Mouse (Mus musculus) gastrocnemius, adult 18-20 months (tissue): Measurements from ENCODE around the gene Prrg1. TPM values are rescaled to one million over a fixed set of nuclear protein-coding genes. Genes with fewer than 3 reads are reported as not detected.
"Not testable (repeated sequence)": the region's sequence is repeated elsewhere in the genome, so short reads cannot be mapped to it uniquely, and the experiment has no call there.

ENCODE experiments used
- DNase-seq: peaks from one replicate; pipeline ENCODE4 v3.0.0; 2021; ENCODE audit warnings: low spot score
- long read RNA-seq, 2 experiments: library from polyadenylated mRNA; stranded (forward); transcript quantifications; one replicate each; pipeline ENCODE4 v2.0.0; 2021
- total RNA-seq, 2 experiments: library from RNA; stranded (reverse); gene quantifications; 2 replicates each; pipeline ENCODE4 v1.2.3; 2021

Prrg1 gene
- total RNA-seq, result 1 to 10 TPM; 2.6 to 3.6 TPM
- long read RNA-seq, experiment 1, partial matches to known transcripts, result 0 of 1 reads
- long read RNA-seq, experiment 1, other reads (novel, unspliced or antisense), result 1 of 1 reads
- long read RNA-seq, experiment 2, partial matches to known transcripts, result 1 of 1 reads
- long read RNA-seq, experiment 2, other reads (novel, unspliced or antisense), result 0 of 1 reads

DNA sequence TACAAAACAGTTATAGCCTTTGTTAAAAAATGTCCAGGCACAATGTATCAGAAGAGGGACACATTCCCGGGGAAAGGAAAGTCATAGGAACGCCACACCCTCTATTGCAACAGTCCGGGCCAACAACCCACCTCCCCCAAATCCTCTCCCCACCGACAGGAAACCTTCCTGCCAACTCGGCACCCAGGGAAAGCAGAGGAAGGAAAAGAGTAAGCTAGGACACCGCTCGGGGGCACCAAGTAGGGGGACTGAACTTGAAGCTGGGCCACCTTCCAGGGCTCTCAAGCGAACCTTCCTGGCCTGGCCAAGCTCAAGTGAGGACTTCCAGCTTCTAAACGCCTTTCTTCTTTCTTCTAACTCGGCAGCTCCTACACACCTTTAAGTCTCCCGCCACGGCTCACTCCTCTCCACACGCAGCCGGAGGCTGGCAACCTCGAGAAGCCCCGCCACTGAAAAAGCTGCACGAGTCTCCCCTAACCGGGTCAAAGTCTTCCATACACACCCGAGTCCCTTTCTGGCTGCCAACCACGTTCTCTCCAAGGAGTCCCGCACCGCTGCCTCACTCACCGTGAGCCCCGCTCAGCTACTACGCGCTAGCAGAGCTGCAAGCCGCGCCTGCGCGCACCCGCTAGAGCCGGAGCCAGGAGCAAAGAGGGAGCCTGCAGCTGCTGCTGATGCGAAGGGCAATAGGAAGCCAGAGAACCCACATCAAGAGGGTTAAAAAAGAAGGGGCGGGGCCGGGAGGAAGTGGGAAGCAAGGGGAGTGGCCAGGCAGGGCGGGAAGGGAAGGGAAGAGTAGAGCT is at the start of gene Prrg1:
Gene Prrg1, minus strand, starts transcription at position 695 of the 803 bp plus-strand sequence.
- DNase-seq, result peak; percentile 61

DNA sequence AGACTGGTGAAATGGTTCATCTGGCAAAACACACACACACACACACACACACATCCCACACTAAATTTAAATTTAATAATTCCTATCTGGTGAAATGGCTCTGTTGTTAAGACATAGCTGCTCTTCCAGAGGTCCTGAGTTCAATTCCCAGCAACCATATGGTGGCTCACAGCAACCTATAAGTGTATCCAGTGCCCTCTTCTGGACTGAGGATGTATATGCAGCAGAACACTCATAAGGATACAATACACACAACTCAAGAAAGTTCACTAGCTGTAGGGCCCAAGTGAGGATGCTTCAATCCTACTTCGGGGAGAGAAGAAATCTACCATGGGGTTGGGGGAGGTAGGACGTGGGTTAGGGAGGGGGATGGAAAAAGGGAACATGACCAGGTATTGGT is 22.1 kb upstream of the Prrg1 start:
- DNase-seq, result no peak

DNA sequence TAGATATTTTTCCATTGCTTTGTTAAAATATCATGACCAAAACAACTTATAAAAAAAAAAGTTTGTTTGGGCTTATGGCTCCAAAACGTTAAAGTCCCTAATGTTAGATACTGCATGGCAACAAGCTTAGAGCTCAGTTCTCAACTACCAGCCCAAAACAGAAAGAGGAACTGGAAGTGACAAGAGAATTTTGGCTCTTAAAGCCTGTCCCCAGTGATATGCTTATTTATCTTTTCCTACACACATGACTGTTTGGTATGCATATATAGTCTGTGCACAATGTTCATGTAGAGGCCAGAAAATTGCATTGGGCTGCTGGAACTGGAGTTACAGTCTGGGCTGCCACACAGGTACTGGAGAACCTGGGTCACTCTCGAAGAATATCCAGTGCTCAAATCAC is 9.4 kb upstream of the Prrg1 start:
- no peak for DNase-seq

DNA sequence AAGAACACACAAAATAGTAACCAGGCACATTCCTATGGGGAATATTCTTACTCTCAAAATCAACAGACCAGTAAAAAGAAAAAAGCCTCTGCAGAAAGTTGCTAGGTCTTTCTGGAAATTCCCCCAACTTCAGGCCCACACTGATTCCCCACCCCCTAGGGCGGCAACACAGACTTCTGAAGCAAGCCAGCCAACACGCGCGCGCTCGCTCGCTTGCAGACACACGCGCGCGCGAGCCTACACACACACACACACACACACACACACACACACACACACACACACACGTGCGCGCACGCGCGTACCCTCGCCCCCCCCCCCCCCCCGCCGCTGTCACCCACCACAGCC is 868 bp downstream of the Prrg1 start:
- peak; percentile 27 for DNase-seq

- no peak for DNase-seq
Observed at GRCm38 (mm10) chrX:78563451-78563850, 20.2 kb downstream of the Prrg1 start.

DNA sequence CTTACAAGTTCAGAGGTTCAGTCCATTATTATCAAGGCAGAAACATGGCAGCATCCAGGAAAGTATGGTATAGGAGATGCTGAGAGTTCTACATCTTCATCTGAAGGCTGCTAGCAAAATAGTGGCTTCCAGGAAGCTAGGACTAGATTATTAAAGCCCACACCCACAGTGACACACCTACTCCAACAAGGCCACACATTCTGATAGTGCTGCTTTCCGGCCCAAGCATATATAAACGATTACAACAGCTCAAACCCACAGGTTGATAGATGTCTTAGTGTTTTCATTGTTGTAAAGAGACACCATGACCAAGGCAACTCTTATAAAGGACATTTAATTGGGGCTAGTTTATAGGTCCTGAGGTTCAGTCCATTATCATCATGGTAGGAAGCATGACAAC is 30.3 kb downstream of the Prrg1 start:
- no peak for DNase-seq

GRCm38 (mm10) chrX:78552704-78553103 is 31.0 kb downstream of the Prrg1 start:
- no peak for DNase-seq

DNA sequence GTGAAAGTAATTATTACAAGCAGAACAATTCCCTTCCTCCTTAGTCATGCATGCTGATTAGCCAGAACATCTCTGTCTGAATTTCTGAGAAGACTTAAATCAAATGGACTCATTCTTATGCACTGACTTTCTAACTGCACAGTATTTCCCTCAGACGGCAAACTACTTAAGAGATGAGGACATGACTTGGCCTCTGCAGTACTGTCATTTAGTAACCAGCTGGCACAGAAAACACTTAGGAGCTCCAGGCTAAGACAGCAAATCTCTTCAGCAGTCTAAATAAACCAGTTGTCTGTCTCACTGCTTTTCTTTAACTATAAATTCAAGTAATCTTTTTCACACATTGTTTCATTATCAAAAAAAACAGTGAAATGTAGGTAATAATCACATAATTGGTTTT is 36.0 kb downstream of the Prrg1 start:
- DNase-seq, result peak; percentile 35

DNA sequence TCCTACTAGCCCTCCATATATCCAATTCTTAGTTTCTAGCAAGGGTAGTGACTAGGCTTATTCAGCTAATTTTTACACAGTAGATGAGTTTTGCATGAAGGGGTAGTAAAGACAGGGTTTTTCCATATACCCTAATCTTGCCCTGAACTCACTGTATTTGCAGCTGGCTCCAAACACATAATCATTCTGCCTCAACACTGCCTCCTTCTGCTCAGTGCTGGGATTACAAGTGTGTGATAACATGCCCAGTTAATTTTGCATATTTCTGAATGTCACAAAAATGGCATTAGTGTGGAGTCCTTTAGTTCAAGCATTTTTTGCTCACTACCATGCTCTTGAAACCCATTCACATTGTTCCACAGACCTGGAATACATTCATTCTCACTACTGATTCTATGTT is 44.0 kb downstream of the Prrg1 start:
- DNase-seq, result no peak

- no peak for DNase-seq
Observed at GRCm38 (mm10) chrX:78538632-78539316, 44.9 kb downstream of the Prrg1 start.

- DNase-seq, result no peak
Observed at GRCm38 (mm10) chrX:78518301-78518700, 65.4 kb downstream of the Prrg1 start.

- DNase-seq, result no peak
Observed at GRCm38 (mm10) chrX:78482987-78483386, 100.7 kb downstream of the Prrg1 start.

DNA sequence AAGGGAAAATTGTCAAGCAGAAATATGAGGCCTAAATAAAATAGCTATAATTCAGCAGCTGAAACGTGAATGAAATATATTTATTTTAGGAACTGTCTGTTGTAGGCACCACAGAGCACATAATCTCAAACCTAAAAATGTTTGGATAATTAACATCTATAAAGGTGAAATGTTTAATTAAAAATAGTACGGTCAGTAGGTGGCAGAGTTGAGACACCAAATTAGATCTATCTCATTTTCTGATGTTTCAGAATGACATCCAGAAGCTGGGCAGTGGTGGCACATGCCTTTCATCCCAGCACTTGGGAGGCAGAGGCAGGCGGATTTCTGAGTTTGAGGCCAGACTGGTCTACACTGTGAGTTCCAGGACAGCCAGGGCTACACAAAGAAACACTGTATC is 104.0 kb downstream of the Prrg1 start:
- peak; percentile 8 for DNase-seq

GRCm38 (mm10) chrX:78434357-78434756 is 149.3 kb downstream of the Prrg1 start:
- DNase-seq, result no peak

DNA sequence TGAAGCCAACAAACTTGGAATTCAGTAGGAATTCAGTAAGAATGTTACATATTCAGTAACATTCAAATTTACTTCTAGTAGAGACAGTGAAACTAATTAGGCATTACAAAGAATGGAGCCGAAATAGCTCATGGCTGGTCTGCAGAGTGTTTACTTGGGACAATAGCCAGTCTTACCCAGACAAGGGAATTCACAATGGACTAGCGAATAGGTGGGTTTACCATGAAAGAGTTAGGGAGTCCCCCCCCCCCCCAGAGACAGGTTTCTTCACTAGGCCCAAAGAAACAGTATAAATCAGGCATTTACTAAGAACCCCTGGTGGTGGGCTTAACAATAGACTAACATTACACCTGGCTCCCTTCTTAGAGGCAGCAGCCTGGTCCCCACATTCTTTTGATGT is 180.3 kb downstream of the Prrg1 start:
- not testable (repeated sequence) for DNase-seq

Other genes with a start within 250 kb of the Prrg1 start
- gene 4930480E11Rik, start 214.3 kb downstream of the Prrg1 start, total RNA-seq, result not detected
- not detected for gene Fam47c, start 153.9 kb upstream of the Prrg1 start, total RNA-seq